Mouse (Mus musculus) layer of hippocampus, adult 8-10 months (tissue): ENCODE data around the gene Rnf169. TPM values are rescaled to one million over a fixed set of nuclear protein-coding genes. Genes with fewer than 3 reads are reported as not detected.
A peak's percentile ranks its signal among the peaks of the same experiment; 100 is the strongest.
"Not testable (repeated sequence)": the region's sequence is repeated elsewhere in the genome, so short reads cannot be mapped to it uniquely, and the experiment has no call there.

ENCODE experiments used
- DNase-seq, 2 experiments: peaks; one replicate each; pipeline ENCODE4 v3.0.0; 2022; ENCODE audit warnings: low spot score in 2 of 2
- total RNA-seq, 4 experiments: library from RNA; stranded (reverse); gene quantifications; 2 replicates each; pipeline ENCODE4 v1.2.4; 2022

Rnf169 gene
- total RNA-seq, 4 experiments from 2014 or later = 27.7 to 34.0 (median 29.0) TPM

- peak in 1 of 2 experiments; percentile 30 for DNase-seq
Observed at GRCm38 (mm10) chr7:99979546-99980131, 609 bp downstream of the Rnf169 start.

DNA sequence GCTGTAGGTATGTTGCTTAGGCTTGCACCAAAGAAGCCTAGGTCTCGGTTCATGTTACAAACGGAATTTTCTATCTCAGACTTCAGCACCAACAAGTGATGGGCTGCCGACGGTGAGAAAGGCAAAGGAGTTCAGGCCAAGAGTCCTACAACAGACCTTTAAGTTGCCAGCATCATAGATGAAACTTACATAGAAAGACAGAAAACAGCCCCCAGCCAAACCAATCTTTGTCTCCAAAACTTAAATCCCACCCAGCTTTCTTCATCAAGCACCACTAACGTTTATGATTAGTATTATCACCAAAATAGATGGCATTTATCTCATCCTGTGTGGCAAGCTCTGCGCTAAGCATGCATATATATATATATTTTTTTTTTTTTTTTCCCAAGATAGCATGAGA lies 1.2 kb downstream of the Rnf169 start:
- no peak for DNase-seq

- no peak for DNase-seq
Observed at GRCm38 (mm10) chr7:99978041-99978440, 2.2 kb downstream of the Rnf169 start.

DNA sequence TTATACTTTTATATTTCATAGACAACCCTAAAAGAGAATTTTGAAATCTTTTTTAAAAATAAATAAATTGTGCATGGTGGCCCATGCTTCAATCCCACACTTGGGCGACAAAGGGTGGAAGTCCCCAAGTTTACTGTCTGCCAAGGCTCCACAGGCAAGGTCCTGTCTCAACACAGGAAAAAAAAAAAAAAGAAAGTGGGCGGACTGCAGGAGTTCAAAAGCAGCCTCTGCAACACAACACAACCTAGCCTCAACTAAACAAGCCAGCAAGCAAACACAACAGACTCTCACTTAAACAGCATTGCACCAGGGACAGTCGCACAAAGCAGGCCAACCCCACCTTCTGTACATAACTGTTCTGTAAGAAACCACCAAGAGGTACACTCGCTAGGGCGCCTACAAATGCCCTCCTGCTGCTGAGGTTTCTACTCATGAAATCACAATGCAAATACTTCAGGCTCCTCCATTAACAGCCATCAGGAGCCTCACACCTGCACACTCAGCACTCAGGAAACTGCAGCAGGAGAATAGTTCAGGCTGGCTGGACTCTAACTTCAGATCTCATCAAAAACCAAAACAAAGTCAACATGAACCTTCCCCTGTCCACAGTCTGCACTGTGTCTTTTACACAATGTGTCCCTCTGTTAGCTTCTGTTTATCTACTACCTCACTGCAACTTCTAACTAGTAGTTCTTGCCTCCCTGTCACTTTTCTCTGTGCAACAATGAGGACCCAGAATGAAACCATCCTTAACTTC lies 4.3 kb downstream of the Rnf169 start:
- DNase-seq = no peak

DNA sequence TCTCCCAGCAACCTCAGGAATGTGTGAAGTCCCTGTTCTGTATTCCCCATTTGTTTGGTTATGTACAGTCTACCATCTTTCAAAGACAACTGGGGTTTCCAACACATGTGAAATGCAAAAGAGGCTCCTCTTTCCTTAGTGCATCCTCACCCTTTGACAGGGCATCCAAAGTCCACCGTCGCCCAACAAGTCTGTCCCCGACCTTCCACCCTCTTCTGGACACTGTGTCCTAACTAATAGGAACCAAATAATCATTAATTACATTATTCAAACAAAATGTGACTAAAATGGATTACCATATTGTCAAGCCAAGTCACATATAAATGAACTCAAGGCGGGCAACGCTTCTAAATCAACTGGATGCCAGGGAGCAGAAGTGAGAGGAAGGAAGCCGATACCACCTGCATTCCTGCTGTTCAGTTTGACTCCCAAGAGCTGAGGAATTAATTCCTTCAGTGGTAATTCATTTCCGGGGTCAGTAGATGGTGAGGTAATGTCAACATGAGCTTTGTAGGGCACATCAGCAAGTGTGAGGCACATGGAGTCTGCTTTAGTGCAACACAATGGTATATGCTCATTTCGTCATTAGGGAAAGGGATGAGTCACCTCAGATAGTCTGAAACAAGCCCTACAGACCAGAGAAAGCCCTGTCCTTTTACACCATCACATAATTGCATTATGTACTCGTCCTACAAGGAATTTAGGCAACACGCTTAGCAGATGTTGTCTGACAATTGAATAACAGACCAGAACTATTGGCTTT lies 5.9 kb downstream of the Rnf169 start:
- no peak for DNase-seq

GRCm38 (mm10) chr7:99972912-99973311 lies 7.3 kb downstream of the Rnf169 start:
- not testable (repeated sequence) for DNase-seq

- no peak for DNase-seq
Observed at GRCm38 (mm10) chr7:99971926-99972325, 8.3 kb downstream of the Rnf169 start.

- DNase-seq = no peak
Observed at GRCm38 (mm10) chr7:99969151-99969550, 11.1 kb downstream of the Rnf169 start.

DNA sequence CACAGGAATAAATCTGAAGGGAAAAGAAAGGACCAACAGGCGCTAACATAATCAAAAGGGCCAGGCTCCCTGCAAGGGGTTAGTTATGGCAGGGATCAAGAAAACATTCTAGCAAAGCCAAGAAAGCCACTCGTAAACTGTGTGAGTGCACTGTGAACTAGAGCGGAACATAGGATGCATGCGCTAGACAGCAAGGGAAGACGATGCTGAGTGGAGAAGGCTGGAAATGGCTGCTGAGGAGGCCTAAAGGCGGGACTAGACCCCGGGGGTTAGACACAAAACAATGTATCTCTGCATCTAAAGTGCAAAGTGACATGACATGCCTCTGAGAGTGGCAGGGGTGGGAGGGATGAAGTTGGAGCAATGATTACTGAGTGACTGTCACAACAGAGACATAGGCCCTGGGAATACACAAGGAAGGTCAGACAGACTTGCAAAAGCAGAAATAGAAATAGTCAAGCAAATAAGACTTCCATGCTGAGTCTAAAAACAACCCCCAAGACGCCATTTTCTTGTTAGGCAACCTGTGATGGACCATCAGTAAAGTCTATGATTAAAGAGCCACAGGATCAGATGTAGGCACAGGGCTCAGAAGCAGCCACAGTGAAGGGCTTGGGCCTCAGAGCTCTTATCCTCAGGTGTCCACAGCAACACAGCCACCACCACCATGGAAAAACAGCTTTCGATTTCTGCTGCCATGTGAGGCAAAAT lies 14.1 kb downstream of the Rnf169 start:
- no peak for DNase-seq

DNA sequence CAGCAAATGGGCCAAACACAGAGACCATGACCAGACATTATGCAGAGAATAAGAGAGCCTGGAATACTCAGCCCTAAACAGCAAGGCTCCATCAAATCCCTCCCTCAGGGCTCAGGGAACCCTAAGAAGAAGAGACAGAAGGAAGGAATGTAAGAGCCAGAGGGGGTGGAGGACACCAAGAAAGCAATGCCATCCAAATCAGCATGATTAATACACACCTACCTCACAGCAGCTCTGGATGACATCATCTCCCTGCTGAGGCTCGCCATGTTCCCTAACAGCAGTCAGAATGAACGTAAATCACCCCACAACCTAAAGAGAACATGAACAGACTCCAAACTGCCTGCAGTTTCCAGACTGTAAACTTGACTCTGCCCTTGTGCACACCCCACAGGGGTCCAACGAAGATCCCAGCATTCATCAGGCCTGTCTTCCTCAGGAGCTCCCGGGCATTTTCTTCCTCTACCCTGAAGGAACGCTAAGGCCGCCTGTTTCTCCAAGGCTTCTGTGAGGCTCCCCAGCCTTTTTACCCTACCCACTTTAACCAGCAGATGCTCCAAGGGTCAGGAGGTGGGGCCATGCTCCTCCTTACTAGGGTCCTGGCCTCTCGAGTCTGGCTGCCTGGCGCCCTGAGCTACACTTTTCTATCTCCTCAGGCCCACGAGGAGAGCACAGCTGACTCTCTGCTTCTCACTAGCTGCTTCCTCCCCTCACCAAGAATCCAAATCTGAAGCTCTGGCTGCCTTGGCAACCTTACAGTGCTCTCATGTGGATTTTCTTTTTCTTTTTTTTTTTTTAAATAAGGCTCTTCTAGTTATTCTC lies 15.0 kb downstream of the Rnf169 start:
- DNase-seq = peak in 1 of 2 experiments; percentile 45

DNA sequence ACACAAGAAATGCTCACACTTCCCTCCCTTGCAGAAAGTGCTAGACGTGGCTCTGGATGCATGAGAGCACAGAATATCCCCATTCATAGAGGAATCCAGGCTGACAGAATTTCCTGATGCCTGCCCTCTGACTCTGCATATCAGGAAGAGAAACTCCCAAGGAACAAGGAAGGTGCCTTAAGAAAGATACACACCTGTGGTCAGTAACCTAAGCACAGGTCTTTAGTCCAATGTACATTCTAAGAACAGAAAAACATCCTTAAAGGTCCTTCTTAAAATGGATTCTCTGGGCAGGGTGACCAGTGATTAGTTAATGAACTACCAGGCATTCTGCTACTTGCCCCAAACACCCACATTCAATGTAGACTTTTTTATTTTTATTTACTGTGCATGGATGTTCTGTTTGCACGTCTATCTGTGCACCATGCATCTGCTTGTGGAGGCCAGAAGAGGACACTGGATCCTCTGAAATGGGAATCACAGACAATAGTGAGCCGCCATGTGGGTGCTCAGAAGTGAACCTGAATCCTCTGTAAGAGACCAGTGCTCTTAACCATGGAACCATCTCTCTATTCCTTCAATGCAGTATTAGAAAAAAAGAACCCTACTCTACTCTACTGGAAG lies 16.9 kb downstream of the Rnf169 start:
- DNase-seq = no peak

GRCm38 (mm10) chr7:99962536-99963236 lies 17.6 kb downstream of the Rnf169 start:
- DNase-seq = no peak

DNA sequence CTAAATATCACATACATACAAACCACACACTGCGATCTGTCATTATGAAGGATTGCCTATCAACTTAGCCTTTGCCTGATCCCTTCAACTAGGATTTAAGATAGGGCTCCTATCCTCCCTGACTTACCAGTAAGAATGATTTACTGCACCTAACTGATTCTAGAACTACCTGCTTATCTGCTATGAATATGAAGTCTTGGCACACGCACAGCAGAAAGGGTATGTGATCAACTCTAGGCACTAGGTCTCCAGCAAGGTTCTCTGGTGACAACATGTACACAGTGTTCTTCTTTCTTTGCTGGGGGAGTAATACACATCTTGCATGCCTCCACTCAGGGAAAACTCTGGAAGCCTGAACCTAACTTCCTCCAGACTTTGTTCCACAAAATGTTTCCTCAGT lies 18.7 kb downstream of the Rnf169 start:
- no peak for DNase-seq

- DNase-seq = not testable (repeated sequence)
Observed at GRCm38 (mm10) chr7:99960571-99960970, 19.7 kb downstream of the Rnf169 start.

DNA sequence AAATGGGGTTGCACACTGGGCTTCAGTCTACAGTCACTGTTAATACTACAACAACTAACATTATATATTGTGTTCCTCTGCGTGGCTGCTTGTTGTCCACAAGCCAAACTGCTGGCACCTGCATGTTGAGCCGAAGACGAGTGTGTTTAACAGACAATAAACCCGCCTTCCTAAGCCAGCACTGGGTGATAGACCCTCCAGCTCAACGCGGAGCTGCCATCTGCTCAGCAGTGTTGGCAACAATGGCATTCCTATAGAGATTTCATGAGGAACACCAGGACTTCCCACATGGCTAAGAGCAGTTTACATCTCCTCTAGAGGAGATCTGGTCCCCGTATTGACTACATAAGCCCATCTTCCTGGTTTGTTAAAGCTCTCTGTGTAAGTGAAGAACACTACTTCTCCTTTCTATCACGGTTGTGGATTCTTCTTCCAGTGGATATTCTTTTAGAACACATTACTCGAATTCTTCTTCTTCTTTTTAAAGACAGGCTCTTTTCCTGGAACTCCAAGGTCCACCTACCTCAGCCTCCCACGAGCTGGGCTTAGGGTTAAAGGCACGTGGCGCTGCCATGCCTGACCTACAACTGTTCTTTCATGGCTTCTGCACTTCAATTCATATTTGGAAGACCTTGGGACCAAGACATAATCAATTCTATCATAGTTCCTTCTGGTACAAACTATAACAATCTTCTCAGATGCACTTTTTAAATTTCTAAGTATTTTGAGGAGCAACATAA lies 22.9 kb downstream of the Rnf169 start:
- DNase-seq = no peak

DNA sequence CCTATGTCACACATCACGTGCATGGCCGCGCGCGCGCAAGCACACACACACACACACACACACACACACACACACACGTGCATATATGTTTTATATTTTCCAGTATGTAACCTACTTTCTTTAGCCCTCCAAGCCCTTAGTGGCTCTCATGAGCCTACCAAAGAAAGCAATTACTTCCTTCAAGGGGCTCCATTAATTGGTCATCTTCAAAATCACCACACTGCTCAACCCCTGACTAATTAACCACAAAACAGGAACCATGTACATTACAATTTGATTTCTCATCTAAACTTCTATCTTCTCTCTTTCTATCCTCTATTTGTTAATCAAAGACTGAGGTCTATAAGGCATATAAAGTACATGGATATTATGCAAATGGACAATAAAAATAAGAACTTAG lies 24.2 kb downstream of the Rnf169 start:
- DNase-seq = no peak

- no peak for DNase-seq
Observed at GRCm38 (mm10) chr7:99954212-99954611, 26.0 kb downstream of the Rnf169 start.

DNA sequence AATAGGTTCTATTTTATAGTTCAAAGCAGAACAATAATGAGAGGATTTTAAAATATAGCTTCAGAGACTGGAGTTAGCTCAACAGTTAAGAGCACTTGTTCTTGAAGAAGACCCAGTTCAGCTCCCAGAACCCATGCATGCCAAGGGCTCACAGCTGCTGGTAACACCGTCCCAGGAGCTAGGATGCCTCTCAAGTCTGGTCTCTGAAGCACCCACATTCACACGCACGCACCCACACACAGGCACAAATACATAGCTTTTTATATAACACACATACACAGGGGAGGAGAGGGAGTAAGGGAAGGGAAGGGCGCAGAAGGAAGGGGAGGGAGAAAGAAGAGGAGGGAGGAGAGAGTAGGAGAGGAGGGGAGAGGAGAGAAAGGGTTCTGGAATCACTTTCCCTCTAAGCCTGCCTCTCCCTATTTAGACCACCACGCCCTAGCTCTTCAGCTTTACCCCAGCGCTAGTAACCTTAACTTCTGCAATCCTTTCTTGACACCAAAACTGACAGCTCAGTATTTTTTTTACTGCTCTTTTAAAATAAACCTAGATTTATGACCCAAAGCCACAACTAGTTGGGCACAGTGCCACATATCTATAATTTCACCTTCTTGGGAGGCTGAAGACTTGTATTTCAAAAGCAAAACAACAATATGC lies 26.7 kb downstream of the Rnf169 start:
- peak; percentile 57 to 68 for DNase-seq
